In genomic region chr10:45784150-45784479, GRCm38 (mm10) we compare ENCODE assay signal across 19 mouse cellular contexts.
DNase-seq lines count a peak whose midpoint lies in the region; ATAC-seq lines count a peak whose summit lies in the region.
"Had no signal": no experiment of that assay in that cellular context is flagged by ENCODE, and none has a peak within 500 bp of the region (broad histone marks: within the 10 kb centered on the region; RNA-seq: fewer than 3 reads in every experiment).

No protein-coding gene starts in this region.

- H3K27ac ChIP-seq in hindbrain, embryonic 10.5 days: peak overlapping the region; percentile 87
- H3K27ac ChIP-seq in hindbrain, embryonic 16.5 days (ENCODE audit: low read depth, low read length): no peak overlapping the region
- H3K27ac ChIP-seq in neural tube, embryonic 11.5 days (ENCODE audit: low read depth, low read length): peak overlapping the region; percentile 46; the same call in 1 of the 2 replicates
- H3K27ac ChIP-seq in neural tube, embryonic 15.5 days (replicated peaks): no peak overlapping the region
- H3K27ac ChIP-seq: embryonic facial prominence, embryonic 15.5 days; lung, embryonic 15.5 days; stomach, embryonic 15.5 days had no signal

- peaks cover 59% of the 10 kb centered on the region for H3K4me1 ChIP-seq in hindbrain, embryonic 10.5 days (replicated peaks)
- no peaks in the 10 kb centered on the region for H3K4me1 ChIP-seq in hindbrain, embryonic 16.5 days (ENCODE audit: control insufficient read depth, insufficient read depth, low read depth, low read length)
- peaks cover 6% of the 10 kb centered on the region; the same call in 1 of the 2 replicates for H3K4me1 ChIP-seq in neural tube, embryonic 11.5 days (ENCODE audit: control insufficient read depth, insufficient read depth, low read length)
- 0 out of 2 replicates have a peak, but pooled peaks cover 4% of the 10 kb centered on the region for H3K4me1 ChIP-seq in neural tube, embryonic 15.5 days
- H3K4me1 ChIP-seq: stomach, embryonic 15.5 days had no signal

- no peaks in the 10 kb centered on the region for H3K36me3 ChIP-seq in hindbrain, embryonic 10.5 days
- H3K36me3 ChIP-seq in hindbrain, embryonic 16.5 days (ENCODE audit: control insufficient read depth, insufficient read depth, low read length): no peaks in the 10 kb centered on the region
- H3K36me3 ChIP-seq in neural tube, embryonic 11.5 days (ENCODE audit: control insufficient read depth, insufficient read depth, low read length): no peaks in the 10 kb centered on the region
- H3K36me3 ChIP-seq in neural tube, embryonic 15.5 days: no peaks in the 10 kb centered on the region
- H3K36me3 ChIP-seq: embryonic facial prominence, embryonic 15.5 days; heart, embryonic 12.5 days; liver, embryonic 12.5 days; lung, embryonic 15.5 days; stomach, embryonic 15.5 days had no signal

- H3K4me3 ChIP-seq in hindbrain, embryonic 10.5 days: peak overlapping the region; percentile 16; the same call in 1 of the 2 replicates
- no peak overlapping the region for H3K4me3 ChIP-seq in hindbrain, embryonic 16.5 days (ENCODE audit: low read length)
- H3K4me3 ChIP-seq in neural tube, embryonic 11.5 days (ENCODE audit: low read depth, low read length): no peak overlapping the region
- H3K4me3 ChIP-seq in neural tube, embryonic 15.5 days (replicated peaks): no peak overlapping the region
- H3K4me3 ChIP-seq: embryonic facial prominence, embryonic 15.5 days; heart, embryonic 12.5 days; liver, embryonic 12.5 days; lung, embryonic 15.5 days; stomach, embryonic 15.5 days had no signal

- no peaks in the 10 kb centered on the region for H3K27me3 ChIP-seq in hindbrain, embryonic 10.5 days (ENCODE audit: insufficient read depth, poor library complexity, severe bottlenecking)
- H3K27me3 ChIP-seq in hindbrain, embryonic 16.5 days (replicated peaks; ENCODE audit: control insufficient read depth, insufficient read depth, low read length): no peaks in the 10 kb centered on the region
- H3K27me3 ChIP-seq in neural tube, embryonic 11.5 days (ENCODE audit: control insufficient read depth, insufficient read depth, low read length): no peaks in the 10 kb centered on the region
- no peaks in the 10 kb centered on the region for H3K27me3 ChIP-seq in neural tube, embryonic 15.5 days (replicated peaks)
- H3K27me3 ChIP-seq: embryonic facial prominence, embryonic 15.5 days; heart, embryonic 12.5 days; liver, embryonic 12.5 days; lung, embryonic 15.5 days; stomach, embryonic 15.5 days had no signal

- no peaks in the 10 kb centered on the region for H3K9me3 ChIP-seq in hindbrain, embryonic 10.5 days
- no peaks in the 10 kb centered on the region for H3K9me3 ChIP-seq in hindbrain, embryonic 16.5 days (ENCODE audit: control insufficient read depth, low read length)
- H3K9me3 ChIP-seq in neural tube, embryonic 11.5 days (ENCODE audit: control insufficient read depth, low read length): no peaks in the 10 kb centered on the region
- H3K9me3 ChIP-seq in neural tube, embryonic 15.5 days (replicated peaks): no peaks in the 10 kb centered on the region
- H3K9me3 ChIP-seq: embryonic facial prominence, embryonic 15.5 days; heart, embryonic 12.5 days; liver, embryonic 12.5 days; lung, embryonic 15.5 days; stomach, embryonic 15.5 days had no signal

- DNase-seq in hindbrain, embryonic 10.5 days (ENCODE audit: low spot score): peak; percentile 76
- peak; percentile 26 for DNase-seq in neural tube, embryonic 11.5 days (ENCODE audit: low spot score)
- peak; percentile 51 for DNase-seq in forelimb bud, embryonic 11.5 days (ENCODE audit: low read depth, low spot score)
- DNase-seq in gastrocnemius, postnatal 25 days: no peak
- DNase-seq: cerebellum, adult 11 months; cerebellum, postnatal 25 days; heart, postnatal 36 days; kidney, adult 2 months; kidney, postnatal 25 days; spleen, adult 18-20 months; thymus, postnatal 14 days had no signal

- ATAC-seq in hindbrain, embryonic 16.5 days: no peak
- ATAC-seq in neural tube, embryonic 11.5 days (ENCODE audit: insufficient read depth, low FRiP score, low TSS enrichment): peak; percentile 73
- ATAC-seq in neural tube, embryonic 15.5 days (ENCODE audit: low FRiP score): no peak
- no peak for ATAC-seq in erythroid progenitor cell, adult 5-6 weeks (replicated peaks; ENCODE audit: low FRiP score, poor library complexity, severe bottlenecking)
- ATAC-seq: liver, embryonic 12.5 days had no signal

- no peak overlapping the region for H3K4me2 ChIP-seq in hindbrain, embryonic 16.5 days (ENCODE audit: low read length)
- no peak overlapping the region for H3K4me2 ChIP-seq in neural tube, embryonic 11.5 days (ENCODE audit: low read depth)
- no peak overlapping the region for H3K4me2 ChIP-seq in neural tube, embryonic 15.5 days
- H3K4me2 ChIP-seq: embryonic facial prominence, embryonic 15.5 days; heart, embryonic 12.5 days; liver, embryonic 12.5 days; lung, embryonic 15.5 days; stomach, embryonic 15.5 days had no signal

- no peak overlapping the region for H3K9ac ChIP-seq in hindbrain, embryonic 16.5 days (ENCODE audit: low read depth, low read length)
- H3K9ac ChIP-seq in neural tube, embryonic 11.5 days (ENCODE audit: low read length): no peak overlapping the region
- no peak overlapping the region for H3K9ac ChIP-seq in neural tube, embryonic 15.5 days (replicated peaks)
- H3K9ac ChIP-seq: embryonic facial prominence, embryonic 15.5 days; heart, embryonic 12.5 days; liver, embryonic 12.5 days; lung, embryonic 15.5 days; stomach, embryonic 15.5 days had no signal

- WGBS in hindbrain, embryonic 10.5 days: 11% methylated on average over 2 of the region's 2 CpGs
- 5% methylated on average over 2 of the region's 2 CpGs for WGBS in hindbrain, embryonic 16.5 days
- 7% methylated on average over 2 of the region's 2 CpGs for WGBS in neural tube, embryonic 11.5 days
- WGBS in neural tube, embryonic 15.5 days: 10% methylated on average over 2 of the region's 2 CpGs

Comparison
In these comparisons a context has a peak if more than half of its experiments do, and no peak if none do; other contexts are left out.
1. H3K27ac ChIP-seq: peak in hindbrain, embryonic 10.5 days (single experiment) and neural tube, embryonic 11.5 days (single experiment); none in hindbrain, embryonic 16.5 days (single experiment) and neural tube, embryonic 15.5 days (single experiment).